Mouse (Mus musculus) embryonic fibroblast, embryonic 13.5 days (primary cell): ENCODE measurements around the gene Olfr1044. TPM values are rescaled to one million over a fixed set of nuclear protein-coding genes. Genes with fewer than 3 reads are reported as not detected.

Experiments
- H3K27ac ChIP-seq: 2 replicates; pipeline ENCODE4 v1.5.1; 2012; ENCODE audit warnings: low read length, control low read depth, inconsistent platforms; ENCODE audit not compliant: insufficient read depth
- H3K4me1 ChIP-seq: 2 replicates; pipeline ENCODE4 v1.6.1; 2011; ENCODE audit warnings: low read length; ENCODE audit not compliant: control insufficient read depth, insufficient read depth
- H3K4me3 ChIP-seq: 2 replicates; pipeline ENCODE4 v1.5.1; 2011; ENCODE audit warnings: mild to moderate bottlenecking, control low read depth, low read length; ENCODE audit not compliant: insufficient read depth
- CTCF ChIP-seq: IDR thresholded peaks from 2 replicates; pipeline ENCODE4 v1.5.1; 2011; ENCODE audit warnings: mild to moderate bottlenecking, control low read depth, low read length, moderate library complexity, borderline replicate concordance; ENCODE audit not compliant: insufficient read depth
- POLR2A ChIP-seq: IDR thresholded peaks from 2 replicates; pipeline ENCODE4 v1.6.1; 2011; ENCODE audit warnings: low read depth, mild to moderate bottlenecking, control low read depth, low read length, moderate library complexity
- polyA plus RNA-seq: library from polyadenylated mRNA; stranded (reverse); fragments of >200 nt; gene quantifications from 2 replicates; pipeline ENCODE4 v1.2.4, GENCODE M21; 2011; ENCODE audit warnings: low read depth; ENCODE audit not compliant: missing spikeins, insufficient read length

The Olfr1044 gene
- polyA plus RNA-seq, 1 experiment: not detected

DNA sequence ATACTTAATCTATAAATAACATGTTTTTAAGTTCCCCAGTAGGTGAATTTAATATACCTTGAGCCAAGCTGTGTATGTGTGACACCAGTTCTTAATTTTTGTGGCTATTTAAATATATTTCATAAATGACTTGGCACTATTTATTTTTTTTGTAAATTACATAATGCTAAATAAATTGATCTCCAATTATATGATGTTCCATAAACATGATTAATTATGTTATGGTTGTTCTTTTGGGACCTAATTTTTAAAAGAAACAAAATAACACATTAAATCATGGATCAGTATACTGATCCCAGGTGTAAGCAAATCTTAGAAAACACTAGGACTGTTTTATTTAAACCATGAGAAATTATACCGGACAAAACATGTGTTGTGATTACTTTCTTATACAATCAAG, 41.8 kb downstream of the Olfr1044 start, which contains the start of gene Olfr1039:
Gene Olfr1039, minus strand, starts transcription at position 101 of the 400 bp plus-strand sequence.
- Histone ChIP-seq H3K27ac (no peak within 1 kb of the TSS), H3K4me3 (no peak within 1 kb of the TSS), H3K4me1 (no peaks in the 10 kb centered on the region)
- TF ChIP-seq POLR2A (no peak), CTCF (no peak)

Other genes with a start within 250 kb of the Olfr1044 start
- not detected in 2 replicates for gene Olfr1028, start 227.4 kb downstream of the Olfr1044 start, polyA plus RNA-seq
- not detected in 2 replicates for gene Olfr1029, start 203.9 kb downstream of the Olfr1044 start, polyA plus RNA-seq
- gene Olfr1030, start 198.5 kb downstream of the Olfr1044 start, polyA plus RNA-seq: not detected in 2 replicates
- gene Olfr1031, start 187.5 kb downstream of the Olfr1044 start, polyA plus RNA-seq: not detected in 2 replicates
- not detected in 2 replicates for gene Olfr1032, start 172.3 kb downstream of the Olfr1044 start, polyA plus RNA-seq
- 0.63 and 1.2 TPM in 2 replicates for gene Olfr1033, start 157.2 kb downstream of the Olfr1044 start, polyA plus RNA-seq
- gene Olfr1034, start 132.0 kb downstream of the Olfr1044 start, polyA plus RNA-seq: not detected in 2 replicates
- gene Olfr1036, start 103.8 kb downstream of the Olfr1044 start, polyA plus RNA-seq: not detected in 2 replicates
- not detected in 2 replicates for gene Olfr1037, start 90.4 kb downstream of the Olfr1044 start, polyA plus RNA-seq
- gene Olfr1039, start 41.9 kb downstream of the Olfr1044 start, polyA plus RNA-seq: not detected in 2 replicates
- not detected in 2 replicates for gene Olfr1040, start 31.1 kb downstream of the Olfr1044 start, polyA plus RNA-seq
- gene Olfr1042, start 16.0 kb downstream of the Olfr1044 start, polyA plus RNA-seq: not detected in 2 replicates
- gene Olfr1043, start 10.3 kb downstream of the Olfr1044 start, polyA plus RNA-seq: not detected in 2 replicates
- not detected in 2 replicates for gene Olfr52, start 7.9 kb upstream of the Olfr1044 start, polyA plus RNA-seq
- gene Olfr1045, start 25.2 kb upstream of the Olfr1044 start, polyA plus RNA-seq: not detected in 2 replicates
- gene Olfr1046, start 41.5 kb upstream of the Olfr1044 start, polyA plus RNA-seq: not detected in 2 replicates
- gene Olfr1047, start 53.6 kb upstream of the Olfr1044 start, polyA plus RNA-seq: not detected in 2 replicates
- not detected in 2 replicates for gene Olfr1048, start 62.5 kb upstream of the Olfr1044 start, polyA plus RNA-seq
- not detected in 2 replicates for gene Olfr1049, start 80.5 kb upstream of the Olfr1044 start, polyA plus RNA-seq
- gene Olfr1051, start 101.3 kb upstream of the Olfr1044 start, polyA plus RNA-seq: not detected in 2 replicates
- gene Olfr1052, start 114.6 kb upstream of the Olfr1044 start, polyA plus RNA-seq: not detected in 2 replicates
- gene Olfr1053, start 137.5 kb upstream of the Olfr1044 start, polyA plus RNA-seq: not detected in 2 replicates
- not detected in 2 replicates for gene Olfr1054, start 157.6 kb upstream of the Olfr1044 start, polyA plus RNA-seq
- gene Olfr1055, start 172.5 kb upstream of the Olfr1044 start, polyA plus RNA-seq: not detected in 2 replicates
- not detected in 2 replicates for gene Olfr1056, start 184.6 kb upstream of the Olfr1044 start, polyA plus RNA-seq
- not detected in 2 replicates for gene Olfr1057, start 200.6 kb upstream of the Olfr1044 start, polyA plus RNA-seq
- not detected in 2 replicates for gene Olfr1058, start 210.7 kb upstream of the Olfr1044 start, polyA plus RNA-seq
- gene Olfr1061, start 236.2 kb upstream of the Olfr1044 start, polyA plus RNA-seq: not detected in 2 replicates
- gene Olfr1062, start 248.9 kb upstream of the Olfr1044 start, polyA plus RNA-seq: not detected in 2 replicates